Mouse (Mus musculus) small intestine, adult 2 months (tissue): ENCODE data around the gene Calhm6. TPM values are rescaled to one million over a fixed set of nuclear protein-coding genes. Genes with fewer than 3 reads are reported as not detected.

Experiments used
- H3K27ac ChIP-seq: fragments of 200-500 bp; 2 replicates; pipeline ENCODE4 v1.5.1; 2012; ENCODE audit warnings: low read depth, low read length, control low read depth, inconsistent platforms; ENCODE audit not compliant: insufficient read depth
- H3K27me3 ChIP-seq: fragments of 200-500 bp; 2 replicates; pipeline ENCODE4 v1.6.1; 2012; ENCODE audit warnings: mild to moderate bottlenecking, moderate library complexity, low read length, inconsistent platforms; ENCODE audit not compliant: control insufficient read depth, insufficient read depth
- H3K36me3 ChIP-seq: fragments of 200-500 bp; 2 replicates; pipeline ENCODE4 v1.6.1; 2012; ENCODE audit warnings: mild to moderate bottlenecking, low read length, control low read depth, inconsistent platforms; ENCODE audit not compliant: control insufficient read depth, insufficient read depth
- H3K4me1 ChIP-seq: fragments of 200-500 bp; 2 replicates; pipeline ENCODE4 v1.6.1; 2012; ENCODE audit warnings: low read length, inconsistent platforms, mixed read lengths; ENCODE audit not compliant: control insufficient read depth, insufficient read depth, insufficient read length
- H3K4me3 ChIP-seq: fragments of 200-500 bp; 2 replicates; pipeline ENCODE4 v1.5.1; 2012; ENCODE audit warnings: low read depth, mild to moderate bottlenecking, control low read depth, inconsistent platforms, low read length, moderate library complexity
- CTCF ChIP-seq: fragments of 200-500 bp; IDR thresholded peaks from 2 replicates; pipeline ENCODE4 v1.5.1; 2012; ENCODE audit warnings: low read depth, mild to moderate bottlenecking, control low read depth, inconsistent platforms, low read length, moderate library complexity, mixed read lengths; ENCODE audit not compliant: insufficient replicate concordance, insufficient read length; ENCODE audit errors: extremely low read depth
- POLR2A ChIP-seq: fragments of 200-500 bp; IDR thresholded peaks from 2 replicates; pipeline ENCODE4 v1.6.1; 2012; ENCODE audit warnings: low read depth, mild to moderate bottlenecking, control low read depth, inconsistent platforms, low read length, moderate library complexity
- WGBS: fragments of 180-500 bp; shearing (Covaris S2); methylation state at CpG from one replicate; pipeline ENCODE4 v1.1.7; 2018; 5-methylcytosine and 5-hydroxymethylcytosine counted together
- polyA plus RNA-seq: library from polyadenylated mRNA; depleted of rRNA; stranded (reverse); fragments of >200 nt; gene quantifications from 2 replicates; pipeline ENCODE4 v1.2.3, GENCODE M21; 2012; rRNA removed

Calhm6 gene
- 4.3 and 5.4 TPM in 2 replicates for polyA plus RNA-seq

DNA sequence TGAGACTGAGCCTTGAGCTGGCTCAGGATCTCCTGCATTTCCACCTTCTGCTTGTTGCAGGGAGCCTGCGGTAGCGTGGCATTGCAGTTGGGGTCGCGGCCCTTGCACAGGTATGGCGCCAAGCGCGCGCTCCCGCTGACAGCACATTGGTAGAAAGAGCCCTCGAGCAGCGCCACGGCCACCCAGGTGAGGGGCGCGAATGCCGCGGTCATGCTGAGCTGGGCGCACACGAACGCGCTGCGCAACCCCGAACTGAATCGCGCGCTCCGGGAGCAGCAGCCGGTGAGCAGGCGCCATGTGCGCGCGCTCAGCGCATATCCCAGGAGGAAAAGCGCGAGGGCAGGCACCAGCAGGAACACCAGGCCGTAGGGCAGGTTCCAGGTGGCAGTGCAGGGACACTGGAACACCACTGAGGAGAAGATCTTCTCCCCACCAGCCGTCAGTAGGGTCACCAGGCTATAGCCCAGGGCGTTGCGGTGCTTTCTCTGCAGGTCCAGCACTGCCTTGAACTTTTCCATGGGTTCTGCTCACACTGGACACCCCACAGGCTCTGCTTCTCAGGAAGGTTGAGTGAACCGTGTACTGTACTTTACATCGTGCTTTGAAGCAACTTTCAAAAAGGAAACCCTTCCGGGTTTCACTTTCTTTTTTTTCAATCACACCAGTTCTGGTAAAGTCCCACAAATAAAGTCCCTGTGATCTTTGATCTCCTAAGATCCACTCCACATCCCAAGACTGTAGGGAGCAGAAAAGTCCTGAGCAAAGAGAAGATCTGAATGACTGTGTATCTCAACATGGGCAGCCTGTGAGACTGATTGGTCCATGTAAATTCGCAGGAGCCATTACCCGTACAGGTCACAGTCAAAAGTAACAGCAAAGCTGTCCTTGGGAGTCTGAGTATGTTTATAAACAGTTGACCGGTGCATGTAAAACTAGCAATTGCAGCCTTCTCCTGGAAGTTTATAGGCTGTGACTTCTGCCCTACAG is at the start of gene Calhm6:
TSS of gene Calhm6 (minus strand) at position 593 of the 987 bp plus-strand sequence.
- peak within 1 kb of the TSS; percentile 48 for H3K27ac ChIP-seq
- 10% methylated on average over 44 of the region's 44 CpGs for WGBS
- H3K4me1 ChIP-seq: peaks cover 6% of the 10 kb centered on the region; the same call in 1 of the 2 replicates
- no peaks in the 10 kb centered on the region for H3K36me3 ChIP-seq
- no peak for TF ChIP-seq POLR2A
- no peak for TF ChIP-seq CTCF
- peak within 1 kb of the TSS; percentile 67 for H3K4me3 ChIP-seq
- H3K27me3 ChIP-seq: no peaks in the 10 kb centered on the region

DNA sequence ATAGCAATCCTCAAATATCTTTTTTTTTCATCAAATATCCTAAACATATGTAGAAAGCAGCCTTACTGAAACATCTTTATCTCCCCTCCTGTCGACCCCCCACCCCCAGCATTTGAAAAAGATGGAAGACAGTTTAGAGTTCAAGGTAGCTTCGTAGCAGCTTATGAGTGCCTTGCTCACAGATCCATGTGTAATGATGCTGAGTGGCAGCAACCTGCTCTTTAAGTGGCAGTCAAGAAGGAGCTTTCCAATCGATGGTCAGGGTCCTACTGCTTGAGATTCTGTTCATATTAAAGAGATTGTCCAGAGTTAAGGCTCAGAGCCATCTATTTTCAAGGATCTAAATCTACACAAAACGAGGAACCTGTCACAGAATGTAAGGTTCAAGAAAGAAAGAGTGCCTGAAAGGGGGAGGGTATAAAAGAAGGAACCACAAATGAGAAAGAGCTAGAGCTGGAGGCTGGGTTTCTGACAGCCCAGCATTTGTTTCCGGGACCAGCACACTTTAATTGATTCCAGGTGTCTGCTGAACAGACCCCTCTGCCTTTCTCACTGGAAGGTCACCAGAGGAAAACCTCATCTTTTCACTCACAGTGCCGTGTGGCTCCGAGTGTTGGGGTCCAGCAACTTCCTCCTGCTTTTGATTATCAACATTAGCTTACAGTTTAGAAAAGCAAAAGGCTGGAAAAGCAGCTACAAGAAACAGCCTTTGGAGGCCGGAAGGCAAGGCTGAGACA is 48.3 kb upstream of the Calhm6 start:
- no peak for TF ChIP-seq POLR2A
- no peak for TF ChIP-seq CTCF
- no peak overlapping the region for H3K27ac ChIP-seq
- no peaks in the 10 kb centered on the region for H3K27me3 ChIP-seq

DNA sequence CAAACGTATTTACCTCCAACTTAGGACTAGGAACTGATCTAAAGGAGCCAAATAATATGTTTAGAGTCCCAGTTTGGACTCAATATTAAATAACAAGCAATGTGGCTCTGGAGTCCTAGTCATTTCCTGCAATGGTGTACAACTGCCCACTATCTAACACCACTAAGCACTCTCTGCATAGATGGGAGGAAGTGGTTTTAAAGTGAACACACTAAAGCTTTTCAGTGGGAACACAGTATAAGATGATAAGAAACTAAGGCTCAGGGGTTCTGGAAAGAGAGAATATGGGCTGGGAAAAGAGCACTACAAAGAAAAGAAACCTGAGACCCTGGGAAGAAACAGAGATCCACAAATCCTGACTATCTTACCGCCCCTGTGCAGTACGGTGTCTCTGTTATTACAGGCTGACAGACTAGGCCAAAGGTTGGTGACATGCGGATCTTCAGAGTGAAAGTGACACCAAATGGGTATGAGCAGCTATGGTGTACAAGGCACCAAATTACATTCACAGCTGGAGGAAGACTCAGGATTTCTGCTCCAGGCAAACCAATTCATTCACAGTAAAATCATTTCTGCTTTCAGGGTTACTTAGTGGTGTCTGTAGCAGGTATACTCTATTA is 45.0 kb upstream of the Calhm6 start:
- H3K4me1 ChIP-seq: no peaks in the 10 kb centered on the region
- H3K27ac ChIP-seq: no peak overlapping the region
- no peak overlapping the region for H3K4me3 ChIP-seq
- H3K27me3 ChIP-seq: no peaks in the 10 kb centered on the region
- WGBS: 71% methylated on average over 4 of the region's 4 CpGs
- no peaks in the 10 kb centered on the region for H3K36me3 ChIP-seq
- TF ChIP-seq CTCF: no peak

More for the DNA sequence above, 48.3 kb upstream of the Calhm6 start:
- H3K36me3 ChIP-seq: no peaks in the 10 kb centered on the region
- no peaks in the 10 kb centered on the region for H3K4me1 ChIP-seq
- no peak overlapping the region for H3K4me3 ChIP-seq
- 63% methylated on average over 8 of the region's 8 CpGs for WGBS

DNA sequence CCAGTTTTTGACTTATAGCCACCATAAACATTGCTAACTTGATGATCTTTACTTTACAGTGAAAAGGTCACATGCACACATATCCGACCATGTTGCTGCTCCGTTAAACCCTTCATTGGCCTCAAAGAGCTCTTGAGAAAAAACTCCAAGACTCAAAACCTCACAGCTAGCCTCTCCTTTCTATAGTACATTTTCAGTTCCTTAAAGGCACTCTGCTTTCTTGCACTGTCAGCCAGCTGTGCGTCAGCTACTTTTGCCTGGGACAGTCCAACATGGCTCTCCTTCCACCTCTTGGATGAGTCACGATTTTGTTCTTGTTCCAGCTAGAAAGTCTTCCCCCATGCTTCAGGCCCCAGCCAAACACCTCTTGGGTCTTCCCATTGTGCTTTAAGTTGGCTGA is 43.9 kb upstream of the Calhm6 start:
- WGBS: 78% methylated on average over 4 of the region's 4 CpGs
- H3K4me1 ChIP-seq: no peaks in the 10 kb centered on the region
- H3K27me3 ChIP-seq: no peaks in the 10 kb centered on the region
- TF ChIP-seq POLR2A: no peak
- no peak overlapping the region for H3K4me3 ChIP-seq
- H3K27ac ChIP-seq: no peak overlapping the region
- H3K36me3 ChIP-seq: no peaks in the 10 kb centered on the region

DNA sequence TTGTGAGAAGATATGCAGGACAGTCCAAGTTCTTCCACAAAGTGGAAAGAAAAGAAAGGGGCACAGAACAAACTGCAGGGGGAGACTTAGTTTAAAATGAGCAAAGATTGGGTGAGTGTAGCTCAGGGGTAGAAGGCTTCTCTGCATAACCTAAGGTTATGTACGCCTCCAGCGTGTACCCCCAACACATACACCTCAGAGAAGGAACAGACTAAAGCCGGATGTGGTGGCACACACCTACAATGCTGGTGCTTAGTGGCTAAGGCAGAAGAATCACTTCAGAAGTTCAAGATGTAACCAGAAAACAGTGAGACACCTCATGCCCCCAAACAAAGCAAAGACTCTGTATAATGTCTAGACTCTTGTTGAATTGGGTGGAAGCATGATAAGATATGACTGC is 43.4 kb upstream of the Calhm6 start:
- H3K36me3 ChIP-seq: no peaks in the 10 kb centered on the region
- no peak overlapping the region for H3K4me3 ChIP-seq
- no peak for TF ChIP-seq CTCF
- TF ChIP-seq POLR2A: no peak
- 91% methylated on average over 3 of the region's 3 CpGs for WGBS
- no peaks in the 10 kb centered on the region for H3K4me1 ChIP-seq
- no peaks in the 10 kb centered on the region for H3K27me3 ChIP-seq
- H3K27ac ChIP-seq: no peak overlapping the region

DNA sequence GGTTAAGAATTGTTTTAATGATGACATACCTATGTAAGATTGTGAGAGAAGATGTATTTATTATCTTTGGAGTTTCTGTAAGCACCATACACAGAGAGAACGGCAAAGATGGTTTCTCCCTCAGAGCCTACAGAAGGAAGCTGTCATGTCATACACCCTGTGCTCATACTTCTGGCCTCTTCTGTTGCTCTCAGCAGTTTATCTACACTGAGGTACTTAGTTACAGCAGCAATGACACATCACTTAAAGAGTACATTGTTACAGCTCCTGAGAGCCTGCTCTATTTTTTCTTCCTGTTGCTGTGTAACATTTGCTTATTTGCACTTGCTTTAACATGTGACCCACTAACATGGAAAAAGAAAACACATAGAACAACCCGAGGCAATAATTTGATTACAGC is 39.2 kb upstream of the Calhm6 start:
- H3K4me3 ChIP-seq: no peak overlapping the region
- no peak overlapping the region for H3K27ac ChIP-seq
- no peaks in the 10 kb centered on the region for H3K36me3 ChIP-seq
- H3K4me1 ChIP-seq: no peaks in the 10 kb centered on the region
- WGBS: 70% methylated on average over 2 of the region's 2 CpGs
- no peak for TF ChIP-seq CTCF
- TF ChIP-seq POLR2A: no peak
- no peaks in the 10 kb centered on the region for H3K27me3 ChIP-seq

DNA sequence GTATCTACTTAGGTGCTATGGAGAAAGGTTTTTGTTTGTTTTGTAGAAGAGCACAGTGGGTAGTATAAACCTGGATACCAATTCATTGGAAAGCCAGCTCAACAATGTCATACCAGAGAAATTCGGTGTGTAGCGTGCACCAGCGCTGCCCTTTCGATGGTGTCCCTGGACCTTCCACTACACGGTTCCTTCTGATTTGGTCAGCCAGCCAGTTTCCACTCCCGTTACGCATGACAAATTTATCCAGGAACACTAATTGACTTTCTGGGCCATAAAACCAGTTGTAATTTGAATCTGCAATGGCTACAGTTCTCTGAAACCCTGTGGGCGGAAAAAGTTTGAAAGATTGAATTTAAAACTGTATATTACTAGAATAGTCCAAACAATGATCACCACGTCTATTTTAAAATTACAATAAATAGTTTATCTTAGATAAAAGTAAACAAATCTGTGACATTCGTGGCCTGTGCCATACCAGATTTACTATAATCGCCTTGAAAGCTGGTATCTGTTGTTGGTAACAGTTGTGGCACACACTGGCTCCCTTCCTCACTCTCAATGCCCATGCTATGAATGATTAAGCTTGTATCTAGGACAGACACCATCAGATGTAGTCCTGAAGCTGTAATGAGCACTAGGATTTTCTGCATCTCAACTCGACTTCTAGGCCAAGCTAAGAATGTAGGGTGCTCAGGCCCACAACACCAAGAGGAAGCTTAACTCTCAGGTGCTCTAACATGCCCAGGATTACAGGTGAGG is 28.2 kb upstream of the Calhm6 start:
- TF ChIP-seq POLR2A (no peak), CTCF (no peak)
- Histone ChIP-seq H3K27me3 (no peaks in the 10 kb centered on the region), H3K4me1 (no peaks in the 10 kb centered on the region), H3K4me3 (no peak overlapping the region), H3K27ac (no peak overlapping the region), H3K36me3 (no peaks in the 10 kb centered on the region)
- WGBS: 73% methylated on average over 12 of the region's 12 CpGs
